Mouse (Mus musculus) hindbrain, embryonic 13.5 days (tissue): ENCODE measurements at regions not wholly inside any gene's neighbourhood (a gene's known extent, or its start where the extent isn't known, plus 50 kb on each side); places are given as distances from the start of the nearest gene placed in this dataset.

Experiments used
- ATAC-seq: fragments of 200-750 bp; cut with Nextera tagmentation; 2 replicates; pipeline ENCODE4 v1.8.0; 2017; ENCODE audit warnings: moderate TSS enrichment; ENCODE audit not compliant: low FRiP score
- H3K27ac ChIP-seq: fragments of 300-500 bp; sonication (generic); 2 replicates; pipeline ENCODE4 v1.5.1; 2015; ENCODE audit warnings: inconsistent platforms, mild to moderate bottlenecking, moderate library complexity
- H3K27me3 ChIP-seq: fragments of 300-500 bp; sonication (generic); 2 replicates; pipeline ENCODE4 v1.6.1; 2015; ENCODE audit warnings: mild to moderate bottlenecking, inconsistent platforms
- H3K36me3 ChIP-seq: fragments of 300-500 bp; sonication (generic); 2 replicates; pipeline ENCODE4 v1.6.1; 2015; ENCODE audit warnings: mild to moderate bottlenecking, inconsistent platforms
- H3K4me1 ChIP-seq: fragments of 300-500 bp; sonication (generic); replicated peaks from 2 replicates; pipeline ENCODE4 v1.6.1; 2015; ENCODE audit warnings: inconsistent platforms
- H3K4me2 ChIP-seq: fragments of 300-500 bp; sonication (generic); 2 replicates; pipeline ENCODE4 v1.6.1; 2015; ENCODE audit warnings: inconsistent platforms, mild to moderate bottlenecking, moderate library complexity
- H3K4me3 ChIP-seq: fragments of 300-500 bp; sonication (generic); 2 replicates; pipeline ENCODE4 v1.5.1; 2015; ENCODE audit warnings: mild to moderate bottlenecking, inconsistent platforms
- H3K9ac ChIP-seq: fragments of 300-500 bp; sonication (generic); 2 replicates; pipeline ENCODE4 v1.6.1; 2015; ENCODE audit warnings: mild to moderate bottlenecking, inconsistent platforms
- H3K9me3 ChIP-seq: fragments of 300-500 bp; sonication (generic); 2 replicates; pipeline ENCODE4 v1.6.1; 2016; ENCODE audit warnings: inconsistent platforms
- WGBS: fragments of 180-500 bp; shearing (Covaris S2); methylation state at CpG from one replicate; pipeline ENCODE4 v1.1.7; 2015; 5-methylcytosine and 5-hydroxymethylcytosine counted together

- H3K9ac ChIP-seq, result no peak overlapping the region
- no peaks in the 10 kb centered on the region for H3K36me3 ChIP-seq
- H3K4me3 ChIP-seq, result no peak overlapping the region
- H3K4me1 ChIP-seq, result peaks cover 11% of the 10 kb centered on the region; the same call in 1 of the 2 replicates
- no peak overlapping the region for H3K4me2 ChIP-seq
- H3K27ac ChIP-seq, result no peak overlapping the region
- H3K27me3 ChIP-seq, result no peaks in the 10 kb centered on the region
- ATAC-seq, result no peak
- no peaks in the 10 kb centered on the region for H3K9me3 ChIP-seq
- WGBS, result 57% methylated on average over 5 of the region's 6 CpGs
Measured at GRCm38 (mm10) chr13:102586215-102586614, 107.1 kb upstream of the Cd180 start.

GRCm38 (mm10) chr13:102589680-102590435 lies 103.5 kb upstream of the Cd180 start:
- 56% methylated on average over 18 of the region's 18 CpGs for WGBS
- Histone ChIP-seq H3K4me3 (no peak overlapping the region), H3K36me3 (no peaks in the 10 kb centered on the region), H3K9ac (no peak overlapping the region), H3K4me2 (peak overlapping the region; percentile 3; the same call in 1 of the 2 replicates), H3K27ac (peak overlapping the region; percentile 3; the same call in 1 of the 2 replicates), H3K4me1 (peaks cover 11% of the 10 kb centered on the region; the same call in 1 of the 2 replicates), H3K27me3 (no peaks in the 10 kb centered on the region), H3K9me3 (no peaks in the 10 kb centered on the region)
- ATAC-seq, result no peak

- Histone ChIP-seq H3K27ac (no peak overlapping the region), H3K36me3 (no peaks in the 10 kb centered on the region), H3K9ac (no peak overlapping the region), H3K4me2 (no peak overlapping the region), H3K27me3 (no peaks in the 10 kb centered on the region), H3K9me3 (no peaks in the 10 kb centered on the region), H3K4me3 (no peak overlapping the region), H3K4me1 (peaks cover 11% of the 10 kb centered on the region; the same call in 1 of the 2 replicates)
- ATAC-seq, result no peak
- 84% methylated on average over 4 of the region's 4 CpGs for WGBS
Measured at GRCm38 (mm10) chr13:102591803-102592537, 101.4 kb upstream of the Cd180 start.

GRCm38 (mm10) chr13:102593405-102594200 lies 99.8 kb upstream of the Cd180 start:
- ATAC-seq, result no peak
- Histone ChIP-seq H3K27me3 (no peaks in the 10 kb centered on the region), H3K4me1 (peaks cover 11% of the 10 kb centered on the region; the same call in 1 of the 2 replicates), H3K9ac (no peak overlapping the region), H3K4me2 (no peak overlapping the region), H3K27ac (no peak overlapping the region), H3K9me3 (no peaks in the 10 kb centered on the region), H3K36me3 (no peaks in the 10 kb centered on the region), H3K4me3 (no peak overlapping the region)
- 93% methylated on average over 12 of the region's 12 CpGs for WGBS

- Histone ChIP-seq H3K9me3 (no peaks in the 10 kb centered on the region), H3K4me2 (no peak overlapping the region), H3K9ac (no peak overlapping the region), H3K27me3 (no peaks in the 10 kb centered on the region), H3K27ac (no peak overlapping the region), H3K4me3 (no peak overlapping the region), H3K4me1 (peaks cover 11% of the 10 kb centered on the region; the same call in 1 of the 2 replicates), H3K36me3 (no peaks in the 10 kb centered on the region)
- 95% methylated on average over 3 of the region's 3 CpGs for WGBS
- ATAC-seq, result no peak
Measured at GRCm38 (mm10) chr13:102594201-102594600, 99.2 kb upstream of the Cd180 start.

GRCm38 (mm10) chr13:102595602-102596001 lies 97.8 kb upstream of the Cd180 start:
- no peaks in the 10 kb centered on the region for H3K27me3 ChIP-seq
- peaks cover 4% of the 10 kb centered on the region; the same call in 1 of the 2 replicates for H3K4me1 ChIP-seq
- no peak overlapping the region for H3K9ac ChIP-seq
- no peak overlapping the region for H3K4me2 ChIP-seq
- WGBS, result 78% methylated on average over 5 of the region's 5 CpGs
- ATAC-seq, result no peak
- H3K4me3 ChIP-seq, result no peak overlapping the region
- H3K27ac ChIP-seq, result no peak overlapping the region
- no peaks in the 10 kb centered on the region for H3K9me3 ChIP-seq
- H3K36me3 ChIP-seq, result no peaks in the 10 kb centered on the region

GRCm38 (mm10) chr13:102596101-102596500 lies 97.3 kb upstream of the Cd180 start:
- H3K9ac ChIP-seq, result no peak overlapping the region
- 88% methylated on average over 2 of the region's 2 CpGs for WGBS
- no peaks in the 10 kb centered on the region for H3K36me3 ChIP-seq
- no peak overlapping the region for H3K4me3 ChIP-seq
- no peak overlapping the region for H3K27ac ChIP-seq
- no peaks in the 10 kb centered on the region for H3K27me3 ChIP-seq
- H3K4me1 ChIP-seq, result 0 out of 2 replicates have a peak, but pooled peaks cover 4% of the 10 kb centered on the region
- H3K9me3 ChIP-seq, result no peaks in the 10 kb centered on the region
- no peak for ATAC-seq
- no peak overlapping the region for H3K4me2 ChIP-seq

GRCm38 (mm10) chr13:102598181-102598580 lies 95.2 kb upstream of the Cd180 start:
- Histone ChIP-seq H3K4me2 (no peak overlapping the region), H3K9me3 (no peaks in the 10 kb centered on the region), H3K36me3 (no peaks in the 10 kb centered on the region), H3K27ac (no peak overlapping the region), H3K9ac (no peak overlapping the region), H3K27me3 (no peaks in the 10 kb centered on the region), H3K4me1 (0 out of 2 replicates have a peak, but pooled peaks cover 4% of the 10 kb centered on the region), H3K4me3 (no peak overlapping the region)
- 84% methylated on average over 5 of the region's 5 CpGs for WGBS
- ATAC-seq, result no peak

- H3K36me3 ChIP-seq, result no peaks in the 10 kb centered on the region
- WGBS, result 51% methylated on average over 3 of the region's 3 CpGs
- 0 out of 2 replicates have a peak, but pooled peaks have one; percentile 43 for ATAC-seq
- H3K9me3 ChIP-seq, result no peaks in the 10 kb centered on the region
- no peak overlapping the region for H3K27ac ChIP-seq
- no peak overlapping the region for H3K4me3 ChIP-seq
- H3K4me2 ChIP-seq, result no peak overlapping the region
- H3K4me1 ChIP-seq, result 0 out of 2 replicates have a peak, but pooled peaks cover 4% of the 10 kb centered on the region
- no peaks in the 10 kb centered on the region for H3K27me3 ChIP-seq
- no peak overlapping the region for H3K9ac ChIP-seq
Measured at GRCm38 (mm10) chr13:102599602-102600001, 93.8 kb upstream of the Cd180 start.

- Histone ChIP-seq H3K4me3 (no peak overlapping the region), H3K36me3 (no peaks in the 10 kb centered on the region), H3K4me2 (no peak overlapping the region), H3K4me1 (0 out of 2 replicates have a peak, but pooled peaks cover 4% of the 10 kb centered on the region), H3K9me3 (no peaks in the 10 kb centered on the region), H3K27me3 (no peaks in the 10 kb centered on the region), H3K9ac (no peak overlapping the region), H3K27ac (no peak overlapping the region)
- WGBS, result 29% methylated on average over 4 of the region's 4 CpGs
- ATAC-seq, result no peak
Measured at GRCm38 (mm10) chr13:102600026-102600425, 93.3 kb upstream of the Cd180 start.

GRCm38 (mm10) chr13:102624461-102624860 lies 68.9 kb upstream of the Cd180 start:
- Histone ChIP-seq H3K4me1 (peaks cover 9% of the 10 kb centered on the region; the same call in 1 of the 2 replicates), H3K27me3 (no peaks in the 10 kb centered on the region), H3K4me3 (no peak overlapping the region), H3K36me3 (no peaks in the 10 kb centered on the region), H3K27ac (no peak overlapping the region), H3K4me2 (no peak overlapping the region), H3K9me3 (no peaks in the 10 kb centered on the region), H3K9ac (no peak overlapping the region)
- 95% methylated on average over 2 of the region's 2 CpGs for WGBS
- ATAC-seq, result no peak
